Mouse (Mus musculus): ENCODE measurements at regions not wholly inside any gene's neighbourhood (a gene's known extent, or its start where the extent isn't known, plus 50 kb on each side); places are given as distances from the start of the nearest gene placed in this dataset.
"Not testable (repeated sequence)": the region's sequence is repeated elsewhere in the genome, so short reads cannot be mapped to it uniquely, and the experiment has no call there.

GRCm38 (mm10) chr10:3192291-3192690 is 75.3 kb downstream of the H60c start:
- no peak for DNase-seq

GRCm38 (mm10) chr10:3188361-3188760 is 79.2 kb downstream of the H60c start:
- DNase-seq: no peak

DNA sequence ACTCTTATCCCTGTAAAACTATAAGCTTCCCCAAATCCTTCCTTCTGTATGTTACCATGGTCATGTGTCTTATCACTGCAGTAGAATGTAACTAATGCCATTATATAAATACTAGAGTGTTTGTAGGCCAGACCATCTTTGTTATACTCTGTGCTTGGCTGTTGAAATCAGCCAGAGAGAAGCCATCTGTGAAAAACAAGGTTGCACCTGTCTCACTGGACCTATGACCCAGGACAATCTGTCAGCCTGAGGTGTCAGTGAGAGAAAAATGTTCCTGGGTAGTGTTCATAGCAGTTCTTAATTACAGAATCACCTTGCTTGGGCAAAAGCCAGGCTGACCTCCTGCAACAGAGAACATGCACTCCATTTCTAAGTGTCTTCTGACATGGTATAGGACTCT is 87.5 kb downstream of the H60c start:
- DNase-seq: peak; percentile 76

DNA sequence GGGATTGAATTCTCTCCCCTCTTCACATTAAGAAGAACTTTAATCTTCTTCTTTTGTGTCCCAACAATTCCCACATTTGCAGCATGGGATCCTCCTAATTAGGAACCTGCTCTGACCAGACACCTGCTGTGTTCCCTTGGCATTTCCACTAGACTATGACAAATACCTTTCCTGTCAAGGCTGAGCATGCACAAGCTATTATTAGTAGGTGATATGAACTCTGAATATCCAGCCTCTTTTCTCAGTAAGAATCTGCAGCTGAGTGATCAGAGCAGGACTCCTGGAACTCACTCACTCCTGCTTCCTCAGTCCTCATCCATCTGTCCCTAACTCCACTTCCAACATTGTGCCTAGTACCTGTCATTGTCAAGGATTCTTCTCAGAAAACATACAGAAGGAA is 94.0 kb downstream of the H60c start:
- peak; percentile 69 for DNase-seq

DNA sequence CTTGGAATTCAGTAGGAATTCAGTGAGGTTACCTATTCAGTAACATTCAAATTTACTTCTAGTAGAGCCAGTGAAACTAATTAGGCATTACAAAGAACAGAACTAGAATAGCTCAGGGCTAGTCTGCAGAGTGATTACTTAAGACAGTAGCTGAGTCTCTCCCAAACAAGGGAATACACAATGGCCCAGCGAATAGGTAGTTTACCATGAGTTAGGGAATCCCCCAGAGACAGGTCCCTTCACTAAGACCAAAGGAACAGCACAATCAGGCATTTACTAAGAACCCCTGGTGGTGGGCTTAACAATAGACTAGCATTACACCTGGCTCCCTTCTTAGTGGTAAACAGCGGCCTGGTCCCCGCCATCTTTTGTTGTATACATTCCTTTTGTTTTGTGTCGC is 94.6 kb downstream of the H60c start:
- not testable (repeated sequence) for DNase-seq

GRCm38 (mm10) chr10:3172257-3172656 is 95.3 kb downstream of the H60c start:
- no peak for DNase-seq

DNA sequence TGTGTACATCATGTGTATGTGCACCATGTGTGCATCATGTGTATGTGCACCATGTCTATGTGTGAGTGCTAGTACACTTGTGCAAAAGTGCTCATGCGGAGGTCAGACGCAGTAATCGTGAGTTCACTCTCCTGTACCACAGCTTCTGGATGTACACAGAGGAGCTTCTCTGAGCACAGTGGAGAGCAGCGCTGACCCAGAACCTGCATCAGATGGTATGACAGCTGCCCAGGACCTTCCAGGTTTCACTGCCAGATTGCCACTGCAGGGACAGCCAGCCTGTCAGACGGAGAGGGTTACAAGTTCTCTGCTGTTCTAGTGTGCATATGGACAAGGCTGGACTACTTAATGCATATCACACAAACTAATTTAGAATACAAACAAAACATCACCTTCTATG is 96.2 kb downstream of the H60c start:
- peak; percentile 67 for DNase-seq

GRCm38 (mm10) chr10:3155542-3155941 is 112.0 kb downstream of the H60c start:
- no peak for DNase-seq

DNA sequence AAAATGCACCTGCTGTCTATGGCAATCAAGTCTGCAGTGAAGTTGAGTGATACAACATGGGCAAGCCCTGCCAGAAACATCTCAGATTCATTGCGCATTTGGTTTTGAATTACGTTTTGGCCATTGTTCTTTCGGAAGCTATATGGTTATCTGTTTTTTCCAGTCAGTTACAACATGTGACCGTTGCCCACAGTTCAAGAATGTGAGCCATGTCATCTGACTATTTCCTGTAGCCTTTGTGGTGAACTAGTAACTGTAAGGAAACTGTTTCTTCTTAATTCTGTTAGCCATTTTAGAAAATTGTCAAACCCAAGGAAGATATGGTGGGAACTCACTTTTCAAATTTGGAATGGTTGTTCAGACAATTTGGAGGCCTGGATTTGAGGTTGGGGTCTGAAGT is 119.4 kb downstream of the H60c start:
- DNase-seq: no peak

GRCm38 (mm10) chr10:3139306-3139705 is 128.3 kb downstream of the H60c start:
- peak; percentile 1 for DNase-seq

GRCm38 (mm10) chr10:3127491-3127890 is 140.1 kb downstream of the H60c start:
- no peak for DNase-seq

- DNase-seq: no peak
These were observed 150.0 kb downstream of the H60c start for GRCm38 (mm10) chr10:3117451-3118070.

DNA sequence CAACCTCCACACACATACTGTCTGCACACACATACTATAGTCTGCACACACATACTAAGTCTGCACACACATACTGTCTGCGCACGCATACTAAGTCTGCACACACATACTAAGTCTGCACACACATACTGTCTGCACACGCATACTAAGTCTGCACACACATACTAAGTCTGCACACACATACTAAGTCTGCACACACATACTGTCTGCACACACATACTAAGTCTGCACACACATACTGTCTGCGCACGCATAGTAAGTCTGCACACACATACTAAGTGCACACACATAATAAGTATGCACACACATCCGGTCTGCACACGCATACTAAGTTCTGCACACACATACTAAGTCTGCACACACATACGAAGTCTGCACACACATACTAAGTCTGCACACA is 153.2 kb downstream of the H60c start:
- not testable (repeated sequence) for DNase-seq

GRCm38 (mm10) chr10:3107955-3108354 is 159.6 kb downstream of the H60c start:
- not testable (repeated sequence) for DNase-seq
